Mouse (Mus musculus) left cerebral cortex, adult 2 months (tissue): ENCODE results near the gene Dppa5a. TPM values are rescaled to one million over a fixed set of nuclear protein-coding genes. Genes with fewer than 3 reads are reported as not detected.
"Not testable (repeated sequence)": the region's sequence is repeated elsewhere in the genome, so short reads cannot be mapped to it uniquely, and the experiment has no call there.

Source experiments
- DNase-seq, 2 experiments: peaks; one replicate each; pipeline ENCODE4 v3.0.0; 2021 to 2022; ENCODE audit warnings: low spot score in 2 of 2, mixed read lengths in 1 of 2; ENCODE audit errors: extremely low spot score in 1 of 2
- H3K27ac ChIP-seq: fragments of 200-600 bp; 2 replicates; pipeline ENCODE4 v1.8.1; 2022
- H3K4me3 ChIP-seq: fragments of 200-600 bp; 2 replicates; pipeline ENCODE4 v1.8.1; 2022
- CTCF ChIP-seq: fragments of 200-600 bp; IDR thresholded peaks from 2 replicates; pipeline ENCODE4 v1.8.1; 2022; ENCODE audit warnings: antibody characterized with exemption, mild to moderate bottlenecking, moderate library complexity
- intact Hi-C: fragments of 180-260 bp; cut with DNase I; formaldehyde crosslinking; loops from one replicate; pipeline ENCODE4 v1.15.1; 2025
- long read RNA-seq, 2 experiments: library from polyadenylated mRNA; stranded (forward); transcript quantifications; one replicate each; pipeline ENCODE4 v2.0.0; 2021; ENCODE audit warnings: borderline mapping rate in 2 of 2
- total RNA-seq, 2 experiments: library from RNA; stranded (reverse); gene quantifications; 2 replicates each; pipeline ENCODE4 v1.2.3; 2021

Gene Dppa5a
- not detected for total RNA-seq
- long read RNA-seq, experiment 1 = 0 reads
- long read RNA-seq, experiment 2 = 0 reads

GRCm38 (mm10) chr9:78367959-78368358 lies at the start of gene Dppa5a:
TSS of gene Dppa5a (minus strand) at chr9:78368177.
- H3K4me3 ChIP-seq, intact Hi-C loops, H3K27ac ChIP-seq, DNase-seq: not testable (repeated sequence)

- intact Hi-C loops = no loop called here
- DNase-seq = no peak
- TF ChIP-seq CTCF = no peak
- H3K4me3 ChIP-seq = no peak overlapping the region
- no peak overlapping the region for H3K27ac ChIP-seq
Measured at GRCm38 (mm10) chr9:78401596-78401995, 33.6 kb upstream of the Dppa5a start.

GRCm38 (mm10) chr9:78400570-78400969 lies 32.6 kb upstream of the Dppa5a start:
- intact Hi-C loops = no loop called here
- H3K27ac ChIP-seq = no peak overlapping the region
- no peak overlapping the region for H3K4me3 ChIP-seq
- TF ChIP-seq CTCF = no peak
- DNase-seq = no peak

DNA sequence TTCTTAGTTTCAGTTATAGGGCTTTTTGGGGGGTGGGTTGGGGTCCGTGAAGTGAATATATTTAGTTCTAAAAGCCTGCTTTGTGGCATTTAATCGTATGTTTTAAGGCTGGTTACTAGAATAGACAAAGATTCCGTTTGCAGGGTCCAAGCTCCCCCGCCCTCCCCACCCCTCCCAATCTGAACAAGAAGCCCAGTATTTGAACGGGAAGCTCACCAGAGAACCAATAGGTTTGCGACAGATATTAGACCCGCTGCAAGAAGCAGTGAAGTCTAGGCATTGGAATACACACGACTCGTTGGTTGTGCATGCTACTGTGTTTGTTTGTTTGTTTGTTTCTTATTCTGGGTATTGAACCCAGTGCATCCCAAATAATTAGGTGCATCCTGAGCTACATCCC lies 28.5 kb upstream of the Dppa5a start:
- intact Hi-C loops = loop anchor here (1.0 kb wide), 1 partner anchor 45 kb away; no protein-coding TSS in a partner anchor
- no peak for TF ChIP-seq CTCF
- Histone ChIP-seq H3K27ac (no peak overlapping the region), H3K4me3 (no peak overlapping the region)
- DNase-seq = no peak

- TF ChIP-seq CTCF = no peak
Measured at GRCm38 (mm10) chr9:78395630-78396351, 27.8 kb upstream of the Dppa5a start, which contains the start of gene Ddx43. TSS of gene Ddx43 (plus strand) at chr9:78395777.

GRCm38 (mm10) chr9:78395244-78395629 lies 27.3 kb upstream of the Dppa5a start:
- no peak for TF ChIP-seq CTCF
- H3K27ac ChIP-seq = no peak overlapping the region
- intact Hi-C loops = no loop called here
- DNase-seq = no peak
- no peak overlapping the region; the same call in 1 of the 2 replicates for H3K4me3 ChIP-seq

More at GRCm38 (mm10) chr9:78395630-78396351, 27.8 kb upstream of the Dppa5a start, which contains the start of gene Ddx43:
- H3K4me3 ChIP-seq = peak within 1 kb of the TSS; percentile 38
- H3K27ac ChIP-seq = no peak within 1 kb of the TSS
- DNase-seq = peak; percentile 18 to 26
- intact Hi-C loops = loop anchor here (1.0 kb wide), 1 partner anchor 46 kb away; no protein-coding TSS in a partner anchor

GRCm38 (mm10) chr9:78394602-78395001 lies 26.6 kb upstream of the Dppa5a start:
- no peak overlapping the region for H3K27ac ChIP-seq
- no peak overlapping the region for H3K4me3 ChIP-seq
- TF ChIP-seq CTCF = no peak
- DNase-seq = no peak
- intact Hi-C loops = no loop called here

- Histone ChIP-seq H3K4me3 (no peak overlapping the region), H3K27ac (no peak overlapping the region)
- DNase-seq = no peak
- TF ChIP-seq CTCF = no peak
- intact Hi-C loops = no loop called here
Measured at GRCm38 (mm10) chr9:78393741-78394140, 25.8 kb upstream of the Dppa5a start.

- H3K27ac ChIP-seq = no peak overlapping the region
- intact Hi-C loops = no loop called here
- H3K4me3 ChIP-seq = no peak overlapping the region
- no peak for DNase-seq
- no peak for TF ChIP-seq CTCF
Measured at GRCm38 (mm10) chr9:78389981-78390380, 22.0 kb upstream of the Dppa5a start.

DNA sequence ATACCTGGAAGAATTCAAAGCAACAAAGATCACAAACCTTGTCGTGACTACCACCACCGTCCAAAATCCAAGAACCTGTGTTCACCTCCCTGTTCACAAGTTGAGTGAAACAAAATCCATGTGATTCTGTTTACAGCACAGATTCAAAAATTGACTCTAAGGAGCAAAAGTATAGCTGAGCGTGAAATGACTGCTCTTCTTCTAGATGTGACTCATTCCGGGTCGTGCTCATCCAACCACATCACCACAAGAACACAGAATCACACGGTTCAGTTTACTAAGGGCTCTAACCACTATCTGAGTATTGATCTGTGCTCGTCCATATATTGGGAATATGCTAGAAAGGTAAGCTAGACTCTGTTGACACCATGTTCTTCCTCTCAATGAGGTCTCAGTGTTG lies 19.0 kb upstream of the Dppa5a start:
- Histone ChIP-seq H3K4me3 (no peak overlapping the region), H3K27ac (no peak overlapping the region)
- no peak for TF ChIP-seq CTCF
- intact Hi-C loops = no loop called here
- DNase-seq = no peak

DNA sequence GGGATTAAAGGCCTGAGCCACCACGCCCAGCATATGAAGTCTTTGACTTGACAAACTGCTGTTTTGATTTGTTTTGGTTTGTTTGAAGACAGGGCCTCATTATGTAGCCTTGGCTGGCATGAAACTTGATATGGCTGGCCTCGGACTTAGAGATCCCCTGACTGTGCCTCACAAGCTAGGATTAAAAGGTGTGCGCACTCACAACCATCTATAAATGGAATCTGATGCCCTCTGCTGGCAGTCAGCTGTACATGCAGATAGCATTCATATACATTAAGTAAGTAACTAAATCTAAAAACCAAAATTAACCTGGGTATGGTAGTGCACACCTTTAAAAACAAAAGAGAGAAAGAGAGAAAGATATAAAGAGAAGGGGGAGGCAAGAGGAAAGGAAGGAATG lies 17.9 kb upstream of the Dppa5a start:
- peak; percentile 51 for TF ChIP-seq CTCF
- DNase-seq = no peak
- Histone ChIP-seq H3K4me3 (no peak overlapping the region), H3K27ac (no peak overlapping the region)
- intact Hi-C loops = no loop called here

GRCm38 (mm10) chr9:78378113-78378785 lies 10.3 kb upstream of the Dppa5a start, which contains the start of gene Ooep:
TSS of gene Ooep (minus strand) at chr9:78378725.
- H3K27ac ChIP-seq = no peak within 1 kb of the TSS
- 0 out of 2 replicates have a peak within 1 kb of the TSS, but pooled peaks have one; percentile 3 for H3K4me3 ChIP-seq
- no peak for DNase-seq
- no peak; the same call in 1 of the 2 replicates for TF ChIP-seq CTCF
- intact Hi-C loops = no loop called here
